Mouse (Mus musculus) liver, embryonic 14.5 days (tissue): ENCODE measurements around the gene D10Wsu102e.

Experiments
- CTCF ChIP-seq: IDR thresholded peaks from 2 replicates; pipeline ENCODE4 v1.5.1; 2016; ENCODE audit warnings: antibody characterized with exemption, low read depth, control low read depth
- EP300 ChIP-seq: IDR thresholded peaks from 2 replicates; pipeline ENCODE4 v1.6.1; 2016; ENCODE audit warnings: antibody characterized with exemption, low read depth

- TF ChIP-seq CTCF (peak; percentile 59), EP300 (no peak)
Observed at GRCm38 (mm10) chr10:83520990-83521389, 161.0 kb downstream of the D10Wsu102e start.
